Mouse (Mus musculus): ENCODE results near the gene Zswim8. TPM values are rescaled to one million over a fixed set of nuclear protein-coding genes. Genes with fewer than 3 reads are reported as not detected.

Zswim8 gene
- polyA plus RNA-seq, 1 experiment from 2014 or later: 33.1 TPM

DNA sequence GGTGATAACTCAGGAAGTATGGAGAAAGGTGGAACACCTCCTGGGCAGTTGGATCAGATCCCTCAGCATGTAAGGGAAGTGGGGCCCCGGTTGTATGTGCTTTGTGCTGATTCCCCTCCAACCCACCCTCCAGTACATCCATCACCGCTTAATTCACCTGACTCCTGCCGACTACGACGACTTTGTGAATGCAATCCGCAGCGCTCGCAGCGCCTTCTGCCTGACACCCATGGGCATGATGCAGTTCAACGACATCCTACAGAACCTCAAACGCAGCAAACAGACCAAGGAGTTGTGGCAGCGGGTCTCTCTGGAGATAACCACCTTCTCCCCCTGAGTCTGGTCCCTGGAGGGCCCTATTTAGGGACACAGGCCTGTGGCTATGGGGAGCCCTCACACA, 15.7 kb downstream of the Zswim8 start:
- no peak overlapping the region for H3K4me3 ChIP-seq
- peaks cover 15% of the 10 kb centered on the region for H3K4me1 ChIP-seq
- H3K27ac ChIP-seq: 0 out of 2 replicates have a peak overlapping the region, but pooled peaks have one; percentile 0
- H3K27me3 ChIP-seq (ENCODE audit: insufficient read depth, poor library complexity, severe bottlenecking): no peaks in the 10 kb centered on the region
- H3K9me3 ChIP-seq: no peaks in the 10 kb centered on the region
- DNase-seq (ENCODE audit: low spot score): no peak
- WGBS: 93% methylated on average over 12 of the region's 12 CpGs
- peaks cover 98% of the 10 kb centered on the region for H3K36me3 ChIP-seq

DNA sequence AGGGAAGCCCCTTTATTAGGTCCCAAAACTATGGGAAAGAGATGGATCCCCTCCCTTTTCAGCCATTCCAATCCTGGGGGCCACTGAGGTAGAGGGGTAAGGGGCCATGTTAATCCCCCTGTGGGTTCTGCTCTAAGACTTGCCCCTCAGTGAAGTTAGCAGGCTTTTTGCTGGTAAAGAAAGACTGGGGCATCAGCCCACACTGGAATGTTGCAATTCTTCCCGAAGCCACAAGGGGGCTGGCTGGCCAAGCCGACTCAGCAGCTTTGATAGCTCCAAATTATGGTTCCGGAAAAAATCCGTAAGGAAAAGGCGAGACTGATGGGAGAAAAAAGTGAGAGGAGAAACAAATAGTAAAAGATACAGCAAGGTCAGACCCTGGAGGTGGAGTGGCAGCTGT, 16.7 kb downstream of the Zswim8 start:
- no peak overlapping the region for H3K4me3 ChIP-seq
- peaks cover 98% of the 10 kb centered on the region for H3K36me3 ChIP-seq
- no peaks in the 10 kb centered on the region for H3K27me3 ChIP-seq (ENCODE audit: insufficient read depth, poor library complexity, severe bottlenecking)
- DNase-seq (ENCODE audit: low spot score): no peak
- no peak overlapping the region for H3K27ac ChIP-seq
- H3K9me3 ChIP-seq: no peaks in the 10 kb centered on the region
- 36% methylated on average over 5 of the region's 5 CpGs for WGBS
- peaks cover 15% of the 10 kb centered on the region for H3K4me1 ChIP-seq

DNA sequence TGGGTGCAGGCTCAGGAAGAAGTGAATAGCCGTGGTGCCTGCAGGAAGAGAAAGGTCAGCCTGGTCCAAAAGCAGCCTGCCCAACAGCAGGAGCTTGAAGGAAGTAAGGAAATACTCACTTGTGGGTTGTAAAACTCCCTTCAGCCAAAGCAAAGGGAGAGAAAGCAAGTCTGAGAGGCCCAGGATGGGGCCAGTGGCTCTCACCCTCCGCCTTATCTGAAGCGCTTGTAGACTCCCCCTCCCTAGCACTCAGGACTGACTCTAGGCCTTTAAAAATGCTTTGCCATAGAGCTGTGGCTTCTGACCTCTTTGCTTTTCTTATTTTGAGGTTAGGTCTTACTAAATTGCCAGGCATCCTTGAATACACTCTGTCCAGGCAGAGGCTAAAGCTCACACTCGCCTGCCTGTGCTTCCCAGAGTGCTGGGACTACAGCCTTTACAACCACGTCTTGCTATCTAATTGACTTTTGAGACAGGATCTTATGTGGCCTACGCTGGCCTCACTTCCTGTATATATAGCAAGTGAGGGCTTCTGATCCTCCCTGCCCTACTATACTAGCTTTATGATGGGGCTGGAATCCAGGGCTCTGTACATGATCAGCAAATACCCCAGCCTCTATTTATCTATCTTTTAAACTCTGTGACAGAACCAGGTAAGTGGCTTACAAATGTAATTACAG, 18.4 kb downstream of the Zswim8 start:
- H3K27me3 ChIP-seq (ENCODE audit: insufficient read depth, poor library complexity, severe bottlenecking): no peaks in the 10 kb centered on the region
- peak overlapping the region; percentile 9; the same call in 1 of the 2 replicates for H3K4me3 ChIP-seq

DNA sequence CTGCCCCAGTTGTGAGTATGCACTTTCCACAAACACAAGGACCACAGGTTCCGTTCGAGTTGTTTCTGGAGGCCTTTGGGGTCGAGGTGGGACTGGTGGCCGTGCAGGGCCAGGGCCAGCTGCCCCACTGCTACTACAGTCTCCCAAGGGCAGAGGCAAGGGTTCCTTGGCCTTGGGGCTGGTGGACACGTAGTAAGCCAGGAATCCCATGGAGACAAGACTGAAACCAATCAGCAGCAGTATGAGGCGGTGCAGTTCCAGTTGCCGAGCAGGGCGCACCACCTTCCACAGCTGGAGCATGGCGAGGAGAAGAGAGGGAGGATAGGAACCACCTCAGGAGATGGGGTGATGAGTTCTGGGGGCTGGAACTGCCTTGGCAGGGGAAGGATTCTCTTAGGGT, 22.5 kb downstream of the Zswim8 start:
- no peak for DNase-seq (ENCODE audit: low spot score)
- H3K9me3 ChIP-seq: no peaks in the 10 kb centered on the region
- no peaks in the 10 kb centered on the region for H3K27me3 ChIP-seq (ENCODE audit: insufficient read depth, poor library complexity, severe bottlenecking)
- no peak overlapping the region for H3K4me3 ChIP-seq
- peaks cover 73% of the 10 kb centered on the region for H3K36me3 ChIP-seq
- H3K4me1 ChIP-seq: peaks cover 32% of the 10 kb centered on the region
- WGBS: 88% methylated on average over 9 of the region's 9 CpGs
- H3K27ac ChIP-seq: 0 out of 2 replicates have a peak overlapping the region, but pooled peaks have one; percentile 48

More for the DNA sequence above, 18.4 kb downstream of the Zswim8 start:
- DNase-seq (ENCODE audit: low spot score): no peak
- Histone ChIP-seq H3K27ac (peak overlapping the region; percentile 74), H3K9me3 (no peaks in the 10 kb centered on the region), H3K4me1 (peaks cover 15% of the 10 kb centered on the region), H3K36me3 (peaks cover 99% of the 10 kb centered on the region)
- 50% methylated on average over 6 of the region's 6 CpGs for WGBS

DNA sequence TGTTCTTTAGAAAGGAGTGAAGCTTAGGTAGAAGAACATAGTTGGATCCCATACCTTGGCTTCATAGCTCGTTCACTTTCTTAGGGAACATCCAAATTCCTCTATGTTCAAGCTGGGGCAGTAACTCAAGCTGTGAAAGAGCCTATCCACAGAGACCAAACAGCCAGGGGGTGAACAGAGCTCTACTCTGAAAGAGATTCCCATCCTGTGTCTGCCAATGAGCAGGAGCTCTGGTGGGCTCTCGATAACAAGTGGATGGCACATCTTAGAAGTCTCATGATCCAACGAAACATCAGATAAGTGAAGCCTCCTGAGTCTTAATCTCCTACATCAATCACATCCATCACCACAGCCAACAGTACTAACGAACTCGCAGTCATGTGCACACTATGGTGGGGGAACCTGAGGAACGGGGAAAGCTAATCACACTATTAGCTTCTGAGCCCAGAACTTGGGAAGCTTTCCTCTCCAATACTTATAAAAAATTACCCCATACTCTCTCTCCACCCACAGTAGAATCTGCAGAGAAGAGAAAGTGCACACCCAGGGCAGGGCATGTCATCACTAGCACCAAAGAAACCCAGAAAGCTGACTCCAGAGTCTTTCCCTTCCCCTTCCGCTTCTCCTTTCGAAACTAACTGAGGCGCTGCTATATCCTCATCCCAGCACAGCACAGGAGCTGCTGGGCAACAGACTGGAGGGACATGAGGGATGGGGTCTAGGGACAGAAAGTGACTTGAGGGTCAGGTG, 23.7 kb downstream of the Zswim8 start:
- no peak overlapping the region for H3K4me3 ChIP-seq
- H3K27ac ChIP-seq: no peak overlapping the region
- no peaks in the 10 kb centered on the region for H3K27me3 ChIP-seq (ENCODE audit: insufficient read depth, poor library complexity, severe bottlenecking)
- 81% methylated on average over 9 of the region's 9 CpGs for WGBS
- no peak for DNase-seq (ENCODE audit: low spot score)
- no peaks in the 10 kb centered on the region for H3K9me3 ChIP-seq
- H3K36me3 ChIP-seq: peaks cover 72% of the 10 kb centered on the region
- H3K4me1 ChIP-seq: peaks cover 31% of the 10 kb centered on the region

DNA sequence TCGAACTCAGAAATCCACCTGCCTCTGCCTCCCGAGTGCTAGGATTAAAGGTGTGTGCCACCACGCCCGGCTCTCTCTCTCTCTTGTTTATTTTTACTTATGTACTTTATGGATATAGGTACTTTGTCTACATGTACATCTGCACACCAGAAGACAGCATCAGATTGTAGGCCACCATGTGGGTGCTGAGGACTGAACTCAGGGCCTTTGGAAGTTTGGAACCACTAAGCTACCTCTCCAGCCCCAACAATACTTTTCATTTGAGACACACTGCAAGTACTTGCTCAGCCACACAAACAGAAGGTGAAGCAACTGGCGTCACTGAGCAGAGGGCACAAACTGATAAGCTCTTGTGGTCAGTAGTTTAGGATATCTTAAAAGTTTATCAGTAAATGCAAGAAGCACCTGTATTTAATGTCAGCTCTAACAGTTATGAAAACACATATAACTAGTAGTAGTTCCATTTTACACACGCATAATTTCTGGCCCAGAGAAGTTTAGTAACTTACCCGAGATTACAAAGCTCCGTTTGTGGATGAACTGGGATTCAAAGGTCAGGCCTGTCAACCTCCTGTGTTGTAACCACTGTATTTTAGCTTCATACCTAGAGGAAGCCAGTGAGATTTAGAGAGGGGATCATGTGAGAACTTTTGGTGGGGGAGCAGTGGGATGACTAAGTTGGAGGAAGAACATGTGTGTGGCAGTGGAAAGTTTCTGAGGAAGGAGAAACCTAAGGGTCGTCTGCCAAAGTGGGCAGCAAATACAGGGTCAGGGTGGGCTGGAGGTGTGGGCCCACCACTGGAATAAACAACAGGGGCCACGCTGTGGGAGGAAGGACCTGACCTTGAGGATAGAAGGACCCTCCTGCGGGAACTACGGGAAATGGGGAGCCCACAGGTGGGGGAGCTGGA, 25.9 kb downstream of the Zswim8 start:
- peaks cover 47% of the 10 kb centered on the region for H3K4me1 ChIP-seq
- H3K4me3 ChIP-seq: peak overlapping the region; percentile 96
- no peaks in the 10 kb centered on the region for H3K9me3 ChIP-seq
- peak overlapping the region; percentile 98 for H3K27ac ChIP-seq
- peaks cover 71% of the 10 kb centered on the region for H3K36me3 ChIP-seq
- no peaks in the 10 kb centered on the region for H3K27me3 ChIP-seq (ENCODE audit: insufficient read depth, poor library complexity, severe bottlenecking)
- 42% methylated on average over 12 of the region's 12 CpGs for whole genome bisulfite sequencing
- DNase-seq (ENCODE audit: low spot score): no peak

DNA sequence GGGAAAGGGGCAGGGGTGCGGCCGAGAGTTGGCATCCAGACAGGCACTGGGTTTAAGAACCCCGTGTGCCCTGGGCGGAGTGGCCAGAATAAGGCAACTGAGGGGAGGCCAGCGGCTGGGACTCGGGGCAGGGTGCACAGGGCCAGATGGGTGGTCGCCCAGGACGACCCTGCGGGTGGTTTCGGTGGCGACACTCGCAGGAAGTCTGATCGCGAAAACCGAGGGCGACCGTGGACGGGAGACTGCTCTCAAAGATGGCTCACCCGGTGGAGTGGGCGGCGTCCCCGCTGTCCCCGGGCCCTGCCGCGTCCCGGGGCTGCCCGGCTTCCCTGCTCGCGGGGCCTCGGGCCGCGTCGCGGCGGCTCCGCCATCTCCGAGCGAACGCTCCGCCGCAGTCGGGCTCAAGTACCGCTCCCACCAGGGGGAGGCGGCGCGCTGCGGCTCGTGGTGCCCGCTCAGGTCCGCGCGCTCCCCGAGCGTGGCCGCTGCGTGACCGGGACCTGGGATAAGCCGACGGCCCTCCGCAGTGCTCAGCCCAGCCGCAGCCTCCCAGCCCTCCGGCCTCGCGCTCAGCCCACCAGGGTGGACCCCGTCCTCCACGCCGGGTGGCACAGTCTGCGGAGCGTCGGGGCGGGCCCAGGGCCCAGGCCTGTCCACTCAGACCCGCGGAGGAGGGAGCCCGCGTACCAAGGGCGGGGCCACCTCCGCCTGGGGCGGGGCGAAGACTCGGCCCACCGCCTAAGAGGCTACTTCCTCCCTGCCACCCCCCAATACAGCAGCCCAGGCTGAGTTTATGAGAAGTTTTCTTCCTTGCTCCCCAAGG, 26.8 kb downstream of the Zswim8 start, which contains the start of gene Ndst2:
Gene Ndst2, minus strand, starts transcription at position 611 of the 823 bp plus-strand sequence.
- peak within 1 kb of the TSS; percentile 98 for H3K27ac ChIP-seq
- peaks cover 52% of the 10 kb centered on the region for H3K4me1 ChIP-seq
- peak; percentile 96 for DNase-seq (ENCODE audit: low spot score)
- peak within 1 kb of the TSS; percentile 96 for H3K4me3 ChIP-seq
- no peaks in the 10 kb centered on the region for H3K27me3 ChIP-seq (ENCODE audit: insufficient read depth, poor library complexity, severe bottlenecking)
- H3K9me3 ChIP-seq: no peaks in the 10 kb centered on the region
- H3K36me3 ChIP-seq: peaks cover 71% of the 10 kb centered on the region
- WGBS: under 1% methylated on average over 72 of the region's 81 CpGs

DNA sequence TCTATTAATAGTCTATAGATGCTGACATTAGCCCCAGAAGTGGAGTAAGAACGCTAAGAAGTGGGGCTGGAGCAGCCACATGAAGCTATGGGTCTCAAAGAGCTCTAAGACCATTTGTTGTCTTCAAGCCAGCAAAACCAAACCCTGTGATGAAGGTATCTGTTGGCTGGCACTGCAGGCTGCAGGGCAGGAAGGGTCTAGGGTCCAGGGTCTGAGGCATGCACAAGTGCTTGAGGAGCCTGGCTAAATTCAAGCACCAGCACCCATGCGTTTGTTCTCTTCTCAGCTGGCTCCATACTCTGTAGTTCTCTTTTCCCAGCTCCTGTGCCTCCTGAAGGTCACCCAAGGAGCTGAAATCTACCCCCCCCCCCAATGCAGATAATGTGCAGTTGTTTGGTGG, 27.7 kb downstream of the Zswim8 start:
- H3K9me3 ChIP-seq: no peaks in the 10 kb centered on the region
- peaks cover 71% of the 10 kb centered on the region for H3K36me3 ChIP-seq
- peaks cover 57% of the 10 kb centered on the region for H3K4me1 ChIP-seq
- H3K27me3 ChIP-seq (ENCODE audit: insufficient read depth, poor library complexity, severe bottlenecking): no peaks in the 10 kb centered on the region
- H3K27ac ChIP-seq: peak overlapping the region; percentile 98
- 0 out of 2 replicates have a peak overlapping the region, but pooled peaks have one; percentile 96 for H3K4me3 ChIP-seq
- 53% methylated on average over 2 of the region's 2 CpGs for WGBS
- no peak for DNase-seq (ENCODE audit: low spot score)

DNA sequence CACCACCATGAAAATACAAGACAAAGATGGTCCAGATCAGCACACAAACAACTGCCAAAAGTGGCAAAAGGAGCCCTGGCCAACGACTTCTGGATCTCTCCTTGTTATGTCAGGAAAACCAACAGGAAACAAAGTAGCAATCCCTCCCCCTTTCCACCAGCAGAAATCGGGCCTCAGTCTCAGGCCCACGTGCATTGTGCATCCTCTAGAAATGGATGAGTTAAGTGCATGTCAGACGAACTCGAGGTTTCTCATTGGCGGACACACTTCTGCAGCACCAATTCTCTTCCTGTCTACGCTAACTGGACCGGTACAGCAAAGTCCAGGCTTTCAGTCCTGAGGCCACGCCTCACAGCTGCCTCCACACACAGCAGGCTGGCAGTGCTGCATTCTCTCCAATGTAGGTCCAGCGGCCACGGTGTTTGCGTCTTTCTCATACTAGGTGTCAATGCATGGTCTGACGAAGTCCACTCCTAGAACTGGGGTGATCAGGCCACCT, 28.6 kb downstream of the Zswim8 start:
- H3K4me1 ChIP-seq: peaks cover 57% of the 10 kb centered on the region
- H3K36me3 ChIP-seq: peaks cover 71% of the 10 kb centered on the region
- H3K27me3 ChIP-seq (ENCODE audit: insufficient read depth, poor library complexity, severe bottlenecking): no peaks in the 10 kb centered on the region
- H3K27ac ChIP-seq: peak overlapping the region; percentile 98; the same call in 1 of the 2 replicates
- no peak for DNase-seq (ENCODE audit: low spot score)
- WGBS: 86% methylated on average over 13 of the region's 13 CpGs
- H3K9me3 ChIP-seq: no peaks in the 10 kb centered on the region
- H3K4me3 ChIP-seq: no peak overlapping the region

DNA sequence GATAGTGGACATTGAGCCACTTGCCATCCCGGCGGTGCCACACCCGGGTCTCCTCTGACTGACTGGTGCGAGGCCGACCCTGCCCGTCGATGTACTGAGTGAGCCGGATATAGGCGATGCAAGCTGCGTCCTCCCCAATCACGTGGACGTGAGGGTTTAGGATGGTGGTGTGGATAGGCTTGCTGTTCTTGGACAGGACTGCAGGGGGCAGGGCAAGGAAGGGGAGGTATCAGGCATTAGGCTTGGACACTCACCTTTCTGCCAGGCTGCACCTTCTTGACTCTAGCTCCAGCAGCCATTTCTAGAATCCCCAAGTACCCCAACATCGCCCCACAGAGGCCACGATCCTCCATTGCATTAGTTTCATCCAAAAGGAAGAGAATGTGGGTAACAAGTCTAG, 30.0 kb downstream of the Zswim8 start:
- Histone ChIP-seq H3K27ac (peak overlapping the region; percentile 42; the same call in 1 of the 2 replicates), H3K27me3 (ENCODE audit: insufficient read depth, poor library complexity, severe bottlenecking) (no peaks in the 10 kb centered on the region), H3K36me3 (peaks cover 75% of the 10 kb centered on the region), H3K9me3 (no peaks in the 10 kb centered on the region), H3K4me1 (peaks cover 64% of the 10 kb centered on the region), H3K4me3 (no peak overlapping the region)
- WGBS: 42% methylated on average over 14 of the region's 14 CpGs
- no peak for DNase-seq (ENCODE audit: low spot score)

DNA sequence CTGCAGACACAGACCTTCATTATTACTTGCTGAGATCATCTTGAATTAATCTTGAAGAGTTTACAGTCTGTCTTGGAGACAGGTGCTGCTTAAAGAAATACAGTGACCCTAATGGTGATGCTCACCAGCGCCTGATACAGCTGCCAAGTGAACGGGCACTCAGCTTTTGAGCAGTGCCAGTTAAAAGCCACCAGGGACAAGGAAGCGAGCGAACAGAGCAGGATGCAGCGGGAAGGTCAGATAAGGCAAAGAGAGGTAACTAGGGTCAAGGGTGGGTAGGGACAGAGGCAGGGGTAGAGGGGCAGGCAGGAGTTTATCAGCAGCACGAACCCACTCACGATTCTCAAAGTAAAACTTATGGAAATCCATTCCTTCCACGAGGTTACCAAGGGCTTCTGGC, 31.2 kb downstream of the Zswim8 start:
- H3K9me3 ChIP-seq: no peaks in the 10 kb centered on the region
- no peak for DNase-seq (ENCODE audit: low spot score)
- no peak overlapping the region for H3K27ac ChIP-seq
- peaks cover 59% of the 10 kb centered on the region for H3K4me1 ChIP-seq
- H3K36me3 ChIP-seq: peaks cover 76% of the 10 kb centered on the region
- no peaks in the 10 kb centered on the region for H3K27me3 ChIP-seq (ENCODE audit: insufficient read depth, poor library complexity, severe bottlenecking)
- H3K4me3 ChIP-seq: no peak overlapping the region
- WGBS: 61% methylated on average over 8 of the region's 8 CpGs

DNA sequence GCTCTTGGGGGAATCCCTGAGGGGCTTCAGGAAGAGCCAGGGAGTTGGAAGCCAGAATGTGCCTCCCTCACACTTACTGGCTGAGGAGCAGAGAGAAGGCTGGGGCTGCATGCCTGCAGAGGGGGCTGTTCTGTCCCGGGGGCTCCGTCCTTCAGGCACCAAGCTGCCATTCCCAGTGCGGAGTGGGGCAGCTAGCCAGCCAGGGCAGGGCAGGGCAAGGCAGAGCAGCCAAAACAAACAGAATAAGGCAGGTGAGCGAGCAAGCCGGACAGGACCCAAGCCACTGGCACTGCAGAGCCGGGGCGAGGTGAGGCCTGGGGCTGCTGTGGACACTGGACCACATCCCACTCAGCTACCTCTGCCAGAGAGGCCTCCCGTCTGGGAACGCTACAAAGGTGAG, 33.9 kb downstream of the Zswim8 start:
- H3K36me3 ChIP-seq: peaks cover 91% of the 10 kb centered on the region
- WGBS: 86% methylated on average over 9 of the region's 9 CpGs
- H3K4me1 ChIP-seq: peaks cover 33% of the 10 kb centered on the region
- DNase-seq (ENCODE audit: low spot score): no peak
- no peak overlapping the region for H3K27ac ChIP-seq
- no peaks in the 10 kb centered on the region for H3K9me3 ChIP-seq
- no peak overlapping the region for H3K4me3 ChIP-seq
- H3K27me3 ChIP-seq (ENCODE audit: insufficient read depth, poor library complexity, severe bottlenecking): no peaks in the 10 kb centered on the region
